Mouse (Mus musculus) cerebellum, adult 2 months (tissue): ENCODE measurements at regions not wholly inside any gene's neighbourhood (a gene's known extent, or its start where the extent isn't known, plus 50 kb on each side); places are given as distances from the start of the nearest gene placed in this dataset.

Experiments
- DNase-seq, 2 experiments: peaks; one replicate each; pipeline ENCODE4 v3.0.0; 2021
- H3K27ac ChIP-seq: fragments of 200-500 bp; 2 replicates; pipeline ENCODE4 v1.5.1; 2012; ENCODE audit warnings: low read length, control low read depth, inconsistent platforms; ENCODE audit not compliant: insufficient read depth
- H3K27me3 ChIP-seq: fragments of 200-500 bp; 2 replicates; pipeline ENCODE4 v1.6.1; 2012; ENCODE audit warnings: inconsistent platforms, mild to moderate bottlenecking, low read length, moderate library complexity; ENCODE audit not compliant: control insufficient read depth, insufficient read depth
- H3K4me1 ChIP-seq: fragments of 200-500 bp; 2 replicates; pipeline ENCODE4 v1.6.1; 2011; ENCODE audit warnings: low read length; ENCODE audit not compliant: control insufficient read depth, insufficient read depth
- H3K4me3 ChIP-seq: fragments of 200-500 bp; replicated peaks from 2 replicates; pipeline ENCODE3; 2011; ENCODE audit warnings: mild to moderate bottlenecking, low read depth, low read length, control low read depth; ENCODE audit not compliant: insufficient read depth
- CTCF ChIP-seq: fragments of 200-500 bp; IDR thresholded peaks from 2 replicates; pipeline ENCODE4 v1.5.1; 2011; ENCODE audit warnings: low read depth, mild to moderate bottlenecking, control low read depth, low read length, moderate library complexity, borderline replicate concordance; ENCODE audit not compliant: insufficient read depth
- POLR2A ChIP-seq: fragments of 200-500 bp; IDR thresholded peaks from 2 replicates; pipeline ENCODE4 v1.6.1; 2011; ENCODE audit warnings: low read length, control low read depth, borderline replicate concordance; ENCODE audit not compliant: insufficient read depth
- WGBS: fragments of 180-500 bp; shearing (Covaris S2); methylation state at CpG from one replicate; pipeline ENCODE4 v1.1.7; 2018; 5-methylcytosine and 5-hydroxymethylcytosine counted together

DNA sequence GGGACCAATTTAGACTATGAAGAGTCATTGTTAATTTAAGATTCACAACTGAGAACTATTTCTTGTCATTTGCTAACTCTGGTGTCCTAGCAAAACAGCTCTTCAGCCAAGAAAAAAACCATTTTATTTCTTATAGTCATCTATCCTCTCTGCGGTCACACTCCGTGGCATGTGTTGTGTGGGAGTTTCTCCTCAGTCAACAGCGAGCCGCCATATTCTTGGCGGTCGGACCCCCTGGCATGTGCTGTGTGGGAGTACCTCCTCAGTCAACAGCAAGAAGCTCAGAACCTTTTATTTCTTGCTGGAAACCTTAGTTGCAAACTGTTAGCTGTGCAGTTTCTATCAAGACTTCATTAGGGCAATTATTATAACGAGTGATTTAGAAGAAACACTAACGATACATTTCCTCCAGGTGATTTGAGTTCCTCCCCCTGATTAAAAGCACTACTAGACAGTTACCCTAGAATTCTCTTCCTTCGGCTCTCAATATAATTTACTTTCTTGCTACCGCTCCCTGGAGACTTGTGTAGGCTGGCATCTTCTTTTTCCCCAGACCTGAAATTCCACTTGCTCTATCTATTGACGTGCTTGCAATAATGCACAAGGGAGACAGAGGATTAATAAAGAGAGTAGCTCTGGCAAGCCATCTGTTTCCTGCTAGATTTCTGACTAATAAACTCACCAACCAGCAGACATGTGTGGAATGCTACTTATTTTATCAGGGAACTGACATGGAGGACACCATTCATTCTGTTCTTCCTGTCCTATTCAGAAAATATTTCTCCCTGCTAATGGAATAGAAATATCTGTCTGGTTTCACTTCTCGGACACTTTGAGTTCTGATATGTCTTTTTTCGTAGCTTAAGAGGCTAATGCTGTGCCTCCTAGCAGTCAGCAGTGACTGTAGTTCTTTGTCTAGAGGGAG, 359.5 kb downstream of the Ice1 start:
- WGBS = 83% methylated on average over 13 of the region's 13 CpGs
- Histone ChIP-seq H3K27me3 (no peaks in the 10 kb centered on the region), H3K27ac (no peak overlapping the region), H3K4me3 (no peak overlapping the region), H3K4me1 (no peaks in the 10 kb centered on the region)
- no peak for DNase-seq
- TF ChIP-seq POLR2A (no peak), CTCF (no peak)

DNA sequence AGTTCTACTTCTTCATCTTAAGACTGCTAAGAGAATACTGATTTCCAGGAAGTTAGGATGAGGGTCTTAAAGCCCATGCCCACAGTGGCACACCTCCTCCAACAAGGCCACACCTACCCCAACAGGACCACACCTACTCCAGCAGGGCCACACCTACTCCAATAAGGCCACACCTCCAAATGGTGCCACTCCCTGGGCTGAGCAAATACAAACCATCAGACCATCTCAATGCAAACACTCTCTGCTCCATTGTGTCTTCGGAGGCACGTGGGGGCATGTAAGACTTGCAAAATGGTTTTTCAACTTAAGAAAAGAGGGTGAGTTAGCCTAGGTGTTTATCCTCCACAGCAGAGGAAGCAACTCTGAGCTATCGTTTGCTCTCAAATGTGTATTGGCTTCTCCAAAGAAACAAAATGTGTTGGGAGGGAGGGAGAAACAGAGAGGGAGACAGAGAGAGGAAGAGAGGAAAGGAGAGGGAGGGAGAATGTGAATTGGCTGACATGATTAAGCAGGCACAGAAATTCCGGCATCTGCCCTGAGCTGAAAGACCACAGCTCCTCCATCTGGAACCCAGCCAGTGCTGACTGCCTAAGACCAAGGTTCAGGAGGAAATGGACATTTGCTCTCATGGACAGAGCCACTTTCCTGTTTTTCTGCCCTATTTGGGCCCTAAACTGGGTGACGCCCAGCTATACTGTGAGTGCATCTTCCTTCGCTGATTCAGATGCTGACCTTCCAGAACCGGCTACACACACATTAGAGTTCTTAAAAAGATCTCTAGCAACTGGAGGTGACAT, 356.2 kb downstream of the Ice1 start:
- H3K4me1 ChIP-seq = no peaks in the 10 kb centered on the region
- WGBS = 72% methylated on average over 7 of the region's 7 CpGs
- no peak overlapping the region for H3K4me3 ChIP-seq
- H3K27ac ChIP-seq = no peak overlapping the region
- no peaks in the 10 kb centered on the region for H3K27me3 ChIP-seq
- DNase-seq = no peak
- TF ChIP-seq POLR2A = no peak
- no peak for TF ChIP-seq CTCF

DNA sequence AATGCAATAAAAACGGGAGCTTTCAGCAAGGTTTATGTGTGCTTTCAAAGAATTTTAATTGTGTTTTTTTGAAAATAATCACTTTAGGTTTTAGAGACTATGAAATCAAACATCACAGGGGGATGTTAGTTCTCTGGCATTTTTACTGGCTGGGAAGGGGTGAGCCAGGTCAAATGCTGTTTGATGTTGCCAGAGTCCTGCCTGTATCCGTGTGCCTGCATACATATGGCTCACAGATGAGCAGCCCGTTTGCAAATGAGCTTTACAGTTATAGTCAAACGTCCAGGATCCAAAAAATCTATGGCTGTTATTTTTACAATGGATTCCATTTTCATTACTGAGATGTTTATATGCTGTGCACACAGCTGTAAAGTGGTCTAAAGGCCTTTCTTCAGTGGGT, 354.7 kb downstream of the Ice1 start:
- no peak overlapping the region for H3K4me3 ChIP-seq
- DNase-seq = no peak
- TF ChIP-seq CTCF (no peak), POLR2A (no peak)
- 53% methylated on average over 4 of the region's 4 CpGs for WGBS
- no peak overlapping the region for H3K27ac ChIP-seq
- H3K4me1 ChIP-seq = no peaks in the 10 kb centered on the region
- no peaks in the 10 kb centered on the region for H3K27me3 ChIP-seq

DNA sequence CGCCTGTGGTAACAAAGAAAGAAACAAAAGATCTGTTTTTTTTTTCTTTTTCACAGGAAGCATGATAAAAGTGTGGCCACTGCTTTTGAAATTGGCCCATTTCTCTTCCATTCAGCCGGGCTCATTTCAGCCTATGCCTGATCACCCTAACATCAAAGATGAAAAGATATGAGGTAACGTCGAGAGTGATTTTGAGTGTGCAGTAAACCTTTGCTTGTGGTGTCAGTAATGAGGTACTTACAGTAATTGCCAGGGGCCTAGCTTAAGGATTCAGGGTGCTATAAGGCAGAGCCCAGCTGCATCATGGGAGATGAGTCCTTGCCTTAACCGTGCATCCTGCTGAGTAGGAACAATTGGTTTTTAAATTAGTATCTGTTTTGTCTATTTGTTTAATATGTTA, 354.2 kb downstream of the Ice1 start:
- TF ChIP-seq POLR2A = no peak
- no peak for TF ChIP-seq CTCF
- Histone ChIP-seq H3K4me1 (no peaks in the 10 kb centered on the region), H3K27me3 (no peaks in the 10 kb centered on the region), H3K4me3 (no peak overlapping the region), H3K27ac (no peak overlapping the region)
- DNase-seq = no peak
- 70% methylated on average over 5 of the region's 5 CpGs for WGBS

DNA sequence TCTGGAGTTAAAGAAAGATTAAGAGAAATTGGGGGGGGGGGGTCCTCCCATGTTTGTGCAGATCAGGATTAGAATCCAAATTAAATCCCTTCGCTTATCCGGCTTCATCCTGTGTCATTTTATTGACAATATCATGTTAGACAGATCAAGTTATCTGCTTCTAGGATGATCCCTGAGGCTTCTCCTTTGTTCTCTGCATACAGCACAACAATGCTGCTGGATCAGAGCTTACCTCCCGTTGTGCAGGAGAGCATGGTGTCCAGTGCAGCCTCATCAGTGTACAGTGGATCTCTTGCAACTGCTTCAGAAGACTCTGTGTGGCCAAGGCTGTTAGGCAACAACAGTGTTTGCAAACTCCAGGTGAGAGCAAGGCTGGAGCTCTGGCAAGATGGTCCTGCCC, 344.7 kb downstream of the Ice1 start:
- TF ChIP-seq POLR2A (no peak), CTCF (no peak)

DNA sequence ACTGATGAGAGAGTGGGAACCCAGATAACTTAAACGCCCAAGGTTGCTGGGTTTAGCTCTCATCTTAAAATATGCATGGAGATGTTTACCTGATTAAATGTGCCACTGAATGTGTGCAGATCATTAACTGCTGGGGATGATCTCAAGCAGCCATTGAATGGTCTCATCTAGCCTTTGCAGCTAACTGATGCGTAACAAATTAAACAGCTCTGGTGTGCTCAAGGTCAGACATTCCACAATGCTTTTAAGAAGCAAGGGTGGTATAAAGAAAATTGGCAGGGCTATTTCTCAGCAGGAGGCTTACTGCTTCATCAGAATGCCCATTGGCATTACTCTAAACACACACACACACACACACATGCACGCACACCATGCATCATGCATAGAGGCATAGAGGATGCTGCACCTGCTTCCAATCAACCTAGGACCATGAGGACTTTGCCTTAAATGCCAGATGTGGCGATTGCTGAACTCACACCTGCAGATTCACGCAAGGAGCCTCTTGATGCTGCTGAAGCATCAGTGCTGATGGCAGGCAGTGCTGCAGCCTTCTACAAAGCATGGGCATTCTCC, 333.4 kb downstream of the Ice1 start:
- WGBS = 68% methylated on average over 5 of the region's 5 CpGs
- no peak overlapping the region for H3K4me3 ChIP-seq
- no peak for TF ChIP-seq POLR2A
- no peak for TF ChIP-seq CTCF
- H3K27me3 ChIP-seq = no peaks in the 10 kb centered on the region
- no peak for DNase-seq
- H3K4me1 ChIP-seq = no peaks in the 10 kb centered on the region
- no peak overlapping the region for H3K27ac ChIP-seq

More for the DNA sequence above, 344.7 kb downstream of the Ice1 start:
- Histone ChIP-seq H3K4me1 (no peaks in the 10 kb centered on the region), H3K27ac (no peak overlapping the region), H3K4me3 (no peak overlapping the region), H3K27me3 (no peaks in the 10 kb centered on the region)
- no peak for DNase-seq
- 17% methylated on average over 3 of the region's 3 CpGs for WGBS

DNA sequence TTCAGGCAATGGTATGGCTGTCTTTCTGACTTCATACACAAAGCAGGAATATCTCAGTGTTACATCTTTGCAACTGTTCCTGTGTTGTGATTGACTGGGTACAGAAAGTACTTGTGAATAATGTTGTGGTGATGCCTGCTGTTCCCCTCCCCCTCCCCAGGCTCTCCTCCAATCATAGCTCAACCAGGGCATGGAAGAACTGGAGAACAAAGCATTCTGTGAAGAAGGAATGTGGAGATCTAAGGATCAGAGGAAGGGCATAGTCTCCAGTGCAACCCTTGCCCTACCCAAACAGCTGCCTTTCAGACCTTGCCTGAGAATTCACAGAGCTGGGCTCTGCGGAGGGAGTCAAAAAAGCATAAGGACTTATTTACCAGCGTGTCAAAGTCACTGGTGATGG, 326.9 kb downstream of the Ice1 start:
- no peaks in the 10 kb centered on the region for H3K4me1 ChIP-seq
- 39% methylated on average over 2 of the region's 2 CpGs for WGBS
- no peak for DNase-seq
- TF ChIP-seq POLR2A (no peak), CTCF (no peak)
- H3K27ac ChIP-seq = no peak overlapping the region
- no peaks in the 10 kb centered on the region for H3K27me3 ChIP-seq
- no peak overlapping the region for H3K4me3 ChIP-seq
